Mouse (Mus musculus): ENCODE results near the gene Cldn17.

DNA sequence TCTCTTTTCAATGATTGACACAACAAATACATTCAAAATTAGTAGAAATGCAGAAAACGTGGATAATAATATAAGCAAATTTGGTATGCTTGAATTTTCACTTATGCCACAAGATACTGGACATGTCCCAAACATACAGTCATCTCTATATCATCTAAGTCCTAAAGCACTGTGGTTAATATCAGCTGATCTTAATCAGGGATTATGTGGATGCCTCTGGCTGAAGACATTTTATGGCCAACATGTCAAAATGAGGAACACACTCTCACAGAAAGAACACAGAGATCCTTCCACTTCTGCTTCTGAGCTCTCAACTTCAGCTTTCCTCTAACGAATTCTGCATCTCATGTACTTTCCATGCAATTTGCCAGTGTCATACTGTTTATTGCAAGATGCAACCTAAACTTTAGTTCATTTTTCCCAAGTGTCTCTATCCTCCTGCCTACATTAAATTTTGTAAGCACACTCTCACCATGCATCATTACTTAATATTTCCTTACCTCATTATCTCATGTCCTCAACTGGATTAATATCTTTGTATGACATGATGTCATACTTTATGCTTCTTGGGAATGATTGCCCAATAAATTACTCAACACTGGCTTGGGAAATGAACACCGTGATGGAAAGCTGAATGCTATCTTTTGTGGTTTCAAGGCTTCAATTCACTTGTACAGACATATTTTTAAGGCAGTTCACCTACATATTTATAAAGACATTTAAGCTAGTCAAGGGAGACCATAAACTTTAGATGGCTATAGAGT lies 26.6 kb downstream of the Cldn17 start:
- TF ChIP-seq POLR2A (IDR thresholded peaks at IDR 0.05; ENCODE audit: control insufficient read depth, low read depth, low read length) (no peak), CTCF (IDR thresholded peaks at IDR 0.05; ENCODE audit: control insufficient read depth, insufficient read depth, insufficient replicate concordance, low read depth, low read length) (no peak)
